Mouse (Mus musculus) E14TG2a.4 (cell line): Measurements from ENCODE around the gene Mtx2.

Experiments
- CTCF ChIP-seq: conservative IDR thresholded peaks from 2 replicates; pipeline ENCODE4 v1.5.1; 2014; ENCODE audit warnings: low read length
- NANOG ChIP-seq: IDR thresholded peaks from 2 replicates; pipeline ENCODE4 v1.6.1; 2014; ENCODE audit warnings: borderline replicate concordance, low read length, mixed read lengths
- POU5F1 ChIP-seq: IDR thresholded peaks from 2 replicates; pipeline ENCODE4 v1.6.1; 2014; ENCODE audit warnings: low read length, borderline replicate concordance

DNA sequence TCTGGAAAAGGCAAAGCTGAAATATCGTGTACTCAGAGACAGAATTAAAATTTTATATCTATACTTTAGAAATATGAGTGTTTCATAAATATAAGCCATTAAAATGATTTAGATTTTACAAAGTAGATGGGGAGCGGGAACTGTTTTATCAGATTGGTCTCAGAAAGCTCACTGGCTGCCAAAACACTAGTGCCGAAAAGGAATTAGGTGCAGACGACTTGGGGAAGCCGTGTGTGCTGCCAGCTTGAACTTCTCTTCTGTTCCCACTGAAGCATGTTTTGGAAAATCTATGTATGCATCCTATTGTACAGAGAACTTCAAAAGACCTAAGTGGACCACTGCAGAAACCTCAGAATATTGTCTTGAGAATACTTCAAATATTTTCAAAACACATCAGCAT, 17.2 kb upstream of the Mtx2 start:
- no peak for TF ChIP-seq CTCF
- TF ChIP-seq NANOG, result no peak
- TF ChIP-seq POU5F1, result no peak
